Mouse (Mus musculus): ENCODE data around the gene Ripor3.

DNA sequence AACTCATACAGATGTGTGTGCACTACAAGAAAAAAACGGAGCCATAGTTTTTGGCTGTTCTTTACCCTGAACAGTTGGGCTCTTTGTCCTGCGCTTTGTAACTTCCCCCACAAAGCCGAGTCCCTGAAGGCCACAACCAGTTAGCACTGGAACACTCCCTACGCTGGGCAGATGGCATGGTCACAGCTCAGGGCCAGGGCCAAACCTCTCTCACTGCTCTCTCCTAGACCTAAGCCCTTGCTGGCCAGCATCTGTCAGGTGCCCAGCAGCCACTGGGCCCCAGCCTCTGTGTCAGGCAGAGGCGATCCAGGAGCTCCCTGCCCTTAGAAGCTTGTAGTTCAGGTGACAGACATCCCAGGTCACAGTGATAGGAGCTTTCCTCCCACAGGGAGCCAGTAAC lies 65.0 kb downstream of the Ripor3 start:
- no peak for TF ChIP-seq CTCF (IDR thresholded peaks at IDR 0.05; ENCODE audit: control insufficient read depth, insufficient read depth, low read length)
- TF ChIP-seq POLR2A (IDR thresholded peaks at IDR 0.05; ENCODE audit: borderline replicate concordance, control insufficient read depth, low read depth, low read length): no peak
